Mouse (Mus musculus) forebrain, embryonic 13.5 days (tissue): Measurements from ENCODE around the gene Tmem274. TPM values are rescaled to one million over a fixed set of nuclear protein-coding genes. Genes with fewer than 3 reads are reported as not detected.

Experiments
- ATAC-seq: fragments of 200-750 bp; cut with Nextera tagmentation; 2 replicates; pipeline ENCODE4 v1.8.0; 2017
- H3K27ac ChIP-seq: fragments of 300-500 bp; sonication (generic); 2 replicates; pipeline ENCODE4 v1.5.1; 2015; ENCODE audit warnings: inconsistent platforms, mild to moderate bottlenecking, moderate library complexity
- H3K27me3 ChIP-seq: fragments of 300-500 bp; sonication (generic); 2 replicates; pipeline ENCODE4 v1.6.1; 2015; ENCODE audit warnings: mild to moderate bottlenecking, inconsistent platforms
- H3K36me3 ChIP-seq: fragments of 300-500 bp; sonication (generic); 2 replicates; pipeline ENCODE4 v1.6.1; 2015; ENCODE audit warnings: mild to moderate bottlenecking, inconsistent platforms; ENCODE audit not compliant: poor library complexity, severe bottlenecking
- H3K4me1 ChIP-seq: fragments of 300-500 bp; sonication (generic); 2 replicates; pipeline ENCODE4 v1.6.1; 2015; ENCODE audit warnings: inconsistent platforms
- H3K4me2 ChIP-seq: fragments of 300-500 bp; sonication (generic); 2 replicates; pipeline ENCODE4 v1.6.1; 2015; ENCODE audit warnings: inconsistent platforms, mild to moderate bottlenecking, moderate library complexity
- H3K4me3 ChIP-seq: fragments of 300-500 bp; sonication (generic); 2 replicates; pipeline ENCODE4 v1.5.1; 2015; ENCODE audit warnings: mild to moderate bottlenecking, inconsistent platforms
- H3K9ac ChIP-seq: fragments of 300-500 bp; sonication (generic); 2 replicates; pipeline ENCODE4 v1.6.1; 2015; ENCODE audit warnings: mild to moderate bottlenecking, inconsistent platforms
- H3K9me3 ChIP-seq: fragments of 300-500 bp; sonication (generic); replicated peaks from 2 replicates; pipeline ENCODE4 v1.6.1; 2016; ENCODE audit warnings: inconsistent platforms
- WGBS: fragments of 180-500 bp; shearing (Covaris S2); methylation state at CpG from one replicate; pipeline ENCODE4 v1.1.7; 2015; 5-methylcytosine and 5-hydroxymethylcytosine counted together
- polyA plus RNA-seq: library from polyadenylated mRNA; unstranded; fragments of >200 nt; fragmentation: Nextera tagmentation; extraction: Ambion mirVana; gene quantifications from 2 replicates; pipeline ENCODE4 v1.2.1, GENCODE M21; 2015

Gene Tmem274
- polyA plus RNA-seq, 1 experiment from 2014 or later, result 0.28 TPM

DNA sequence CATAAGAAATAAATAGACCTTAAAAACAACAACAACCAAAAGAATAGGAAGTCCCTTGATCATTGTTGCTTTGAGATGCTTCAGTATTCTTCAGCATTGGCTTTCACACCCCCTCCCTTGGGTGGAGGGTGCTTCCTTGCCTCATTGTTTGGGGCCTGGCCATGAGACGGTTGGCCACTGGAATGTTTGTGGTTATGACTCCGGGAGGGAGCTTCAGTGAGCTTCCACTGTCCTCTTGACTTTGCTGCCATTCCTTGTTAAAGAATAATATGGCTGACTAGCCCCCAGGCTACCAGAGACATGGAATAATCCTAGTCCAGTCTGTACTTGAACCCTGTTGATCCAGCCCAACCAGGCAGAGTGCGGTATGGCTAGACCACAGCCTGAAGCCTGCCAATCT lies 29.7 kb downstream of the Tmem274 start:
- Histone ChIP-seq H3K9me3 (no peaks in the 10 kb centered on the region), H3K36me3 (peaks cover 8% of the 10 kb centered on the region; the same call in 1 of the 2 replicates), H3K4me3 (no peak overlapping the region), H3K27ac (no peak overlapping the region), H3K9ac (no peak overlapping the region), H3K4me1 (peaks cover 26% of the 10 kb centered on the region), H3K27me3 (no peaks in the 10 kb centered on the region), H3K4me2 (no peak overlapping the region)
- 96% methylated on average over 3 of the region's 3 CpGs for WGBS
- ATAC-seq, result no peak

DNA sequence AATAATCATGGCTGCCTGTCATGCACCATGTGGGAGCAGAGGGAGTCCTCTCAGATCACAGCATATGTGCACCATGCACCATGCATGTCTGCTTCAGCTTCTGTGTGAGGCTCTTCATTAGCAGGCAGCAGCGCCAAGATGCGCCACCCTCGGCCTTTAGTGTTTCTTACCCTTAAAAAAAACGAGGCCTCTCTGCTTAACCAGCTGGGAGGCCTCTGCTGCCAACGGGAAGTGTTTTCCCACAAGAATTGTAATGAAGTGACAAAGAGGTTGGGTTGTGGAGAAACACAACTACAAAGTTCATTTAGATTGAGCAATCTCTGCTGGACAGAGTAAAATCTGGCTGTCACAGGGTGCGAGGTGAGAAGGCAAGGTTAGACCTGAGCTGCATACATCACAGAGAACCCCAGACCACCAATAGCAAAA lies 34.1 kb downstream of the Tmem274 start:
- H3K27ac ChIP-seq, result peak overlapping the region; percentile 72
- peaks cover 8% of the 10 kb centered on the region for H3K4me1 ChIP-seq
- H3K4me2 ChIP-seq, result no peak overlapping the region
- no peak overlapping the region for H3K4me3 ChIP-seq
- H3K36me3 ChIP-seq, result no peaks in the 10 kb centered on the region
- H3K9ac ChIP-seq, result no peak overlapping the region
- H3K27me3 ChIP-seq, result no peaks in the 10 kb centered on the region
- no peaks in the 10 kb centered on the region for H3K9me3 ChIP-seq
- WGBS, result 26% methylated on average over 6 of the region's 6 CpGs
- ATAC-seq, result peak; percentile 53; the same call in 1 of the 2 replicates

DNA sequence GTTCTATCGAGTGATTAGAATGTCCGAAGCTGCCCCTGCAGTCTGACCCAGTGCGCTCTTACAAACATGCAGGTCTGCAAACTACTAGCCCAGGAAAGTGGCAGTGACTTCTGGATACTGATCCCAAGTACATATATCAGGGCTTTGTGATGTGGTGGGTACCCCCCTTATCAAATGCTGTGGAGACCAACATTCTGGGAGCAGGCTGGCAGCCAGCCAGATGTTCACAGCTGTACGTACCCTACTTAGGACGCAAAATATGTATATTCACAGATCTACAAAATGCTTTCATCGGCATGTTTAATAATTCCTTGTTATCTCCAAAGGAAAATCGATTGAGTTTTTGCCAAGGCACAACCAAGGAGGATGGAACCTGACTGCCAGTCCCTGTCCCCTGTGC lies 34.9 kb downstream of the Tmem274 start:
- Histone ChIP-seq H3K27ac (peak overlapping the region; percentile 31; the same call in 1 of the 2 replicates), H3K4me3 (no peak overlapping the region), H3K27me3 (no peaks in the 10 kb centered on the region), H3K9me3 (no peaks in the 10 kb centered on the region), H3K36me3 (no peaks in the 10 kb centered on the region), H3K4me2 (no peak overlapping the region), H3K4me1 (peaks cover 8% of the 10 kb centered on the region), H3K9ac (no peak overlapping the region)
- ATAC-seq, result no peak
- WGBS, result 83% methylated on average over 7 of the region's 7 CpGs

DNA sequence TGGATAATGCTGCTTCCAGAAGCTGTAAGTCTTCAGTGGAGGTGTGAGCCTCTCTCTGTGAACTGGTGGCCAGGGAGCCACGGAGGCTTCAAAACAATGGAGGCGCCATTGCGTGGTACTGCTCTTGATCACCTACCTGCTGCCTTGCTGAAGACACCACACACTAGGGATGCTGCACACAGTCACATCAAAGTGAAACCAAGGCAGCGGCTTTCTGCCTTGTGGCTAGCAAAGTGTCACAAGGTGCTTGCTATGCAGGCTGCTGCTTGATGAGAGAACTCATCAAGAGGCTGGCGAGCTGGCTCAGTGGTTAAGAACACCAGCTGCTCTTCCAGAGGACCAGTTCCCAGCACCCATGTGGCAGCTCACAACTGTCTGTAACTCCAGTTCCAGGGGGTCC lies 38.5 kb downstream of the Tmem274 start:
- Histone ChIP-seq H3K4me2 (no peak overlapping the region), H3K9me3 (no peaks in the 10 kb centered on the region), H3K9ac (no peak overlapping the region), H3K27me3 (no peaks in the 10 kb centered on the region), H3K36me3 (no peaks in the 10 kb centered on the region), H3K4me1 (peaks cover 32% of the 10 kb centered on the region), H3K4me3 (no peak overlapping the region), H3K27ac (no peak overlapping the region)
- WGBS, result 93% methylated on average over 5 of the region's 5 CpGs
- no peak for ATAC-seq

DNA sequence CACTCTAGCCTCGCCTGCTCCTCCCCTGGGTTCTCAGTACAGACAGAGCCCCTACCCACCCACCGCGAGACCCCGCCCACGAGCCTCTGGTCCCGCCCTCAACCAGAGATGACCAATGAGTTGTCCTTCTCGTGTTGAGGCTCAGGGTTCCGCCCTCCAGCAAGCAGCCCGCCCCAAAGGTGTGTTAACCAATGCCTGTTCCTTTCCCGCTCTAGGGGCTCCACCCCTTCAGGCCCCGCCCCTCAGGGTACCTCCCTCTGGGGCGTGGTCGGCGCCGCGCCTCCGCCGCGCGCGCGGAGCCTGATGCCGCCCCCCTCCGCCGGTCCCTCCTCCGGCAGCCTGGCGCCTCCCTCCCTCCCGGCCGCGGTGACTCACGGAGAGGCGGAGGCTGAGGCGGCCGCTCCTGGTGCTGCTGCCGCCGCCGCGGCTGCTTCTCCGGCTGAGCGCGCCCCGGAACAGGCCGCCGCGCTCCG lies 40.7 kb downstream of the Tmem274 start, which contains the start of gene Ctnnbip1:
Ctnnbip1 (plus strand) TSS at position 369 of the 473 bp plus-strand sequence.
- 1% methylated on average over 35 of the region's 46 CpGs for WGBS
- Histone ChIP-seq H3K27me3 (no peaks in the 10 kb centered on the region), H3K4me3 (peak within 1 kb of the TSS; percentile 90), H3K27ac (peak within 1 kb of the TSS; percentile 57), H3K4me1 (peaks cover 24% of the 10 kb centered on the region), H3K9me3 (no peaks in the 10 kb centered on the region), H3K9ac (peak within 1 kb of the TSS; percentile 93), H3K36me3 (no peaks in the 10 kb centered on the region), H3K4me2 (peak within 1 kb of the TSS; percentile 93)
- ATAC-seq, result peak; percentile 99

DNA sequence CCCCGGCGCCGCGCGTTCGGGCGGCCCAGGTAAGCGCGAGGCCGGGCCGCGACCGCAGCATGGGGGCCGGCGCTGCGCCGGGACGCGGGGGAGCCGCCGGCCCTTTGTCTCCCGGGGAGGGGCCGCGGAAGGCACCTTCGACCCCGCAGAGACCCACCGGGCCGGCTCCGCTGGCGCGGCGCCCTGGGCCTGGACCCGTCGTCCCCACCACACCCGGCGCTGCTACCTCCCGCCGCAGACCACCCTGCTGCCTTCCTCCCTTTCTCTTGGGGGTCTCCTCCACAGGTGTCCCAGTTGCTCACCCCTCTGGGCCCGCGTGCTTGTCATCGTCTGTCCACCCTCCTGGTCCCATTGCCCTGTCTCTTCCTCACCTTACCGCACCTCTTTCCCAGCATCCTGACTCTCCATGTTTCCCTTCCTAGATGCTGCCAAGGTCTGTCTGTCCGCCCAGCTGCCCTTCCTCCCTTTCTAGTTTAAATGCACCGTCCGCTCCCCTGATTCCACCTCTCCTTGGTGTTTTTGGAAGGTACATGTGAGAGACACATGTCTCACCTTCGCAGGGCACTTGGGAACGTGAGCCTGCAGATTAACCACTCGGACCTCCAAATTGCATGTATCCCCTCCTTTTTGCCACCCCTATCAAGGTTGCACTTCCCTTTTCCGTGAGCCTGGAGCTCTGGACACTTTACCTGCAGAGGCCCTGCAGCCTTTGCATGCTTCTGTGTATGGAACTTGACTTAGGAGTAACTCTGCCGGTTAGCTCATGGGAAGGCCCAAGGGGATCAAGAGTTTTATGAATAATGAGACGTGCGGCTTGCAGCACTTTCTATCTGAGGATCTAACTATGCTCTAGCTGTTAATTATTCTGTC lies 41.4 kb downstream of the Tmem274 start:
- peak; percentile 31; the same call in 1 of the 2 replicates for ATAC-seq
- 3% methylated on average over 43 of the region's 52 CpGs for WGBS

DNA sequence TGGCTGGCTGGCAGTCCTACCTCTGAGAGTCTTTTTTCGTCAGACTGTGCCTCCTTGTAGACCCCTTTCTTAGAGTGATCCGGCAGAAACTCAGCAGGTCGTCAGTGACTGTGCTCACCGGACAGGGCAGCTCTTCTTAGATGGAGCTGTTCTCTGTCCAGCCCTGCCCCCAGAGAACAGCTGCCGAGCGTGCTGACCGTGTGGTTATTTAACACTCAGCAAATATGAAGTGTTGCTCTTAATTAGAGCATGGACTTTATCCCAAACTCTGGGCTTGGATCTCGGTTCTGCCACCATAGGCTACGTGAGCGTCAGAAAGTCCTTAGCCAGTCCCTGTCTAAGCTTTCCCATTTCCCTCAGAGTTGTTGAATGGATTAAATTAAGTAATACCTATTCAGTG lies 44.1 kb downstream of the Tmem274 start:
- Histone ChIP-seq H3K4me3 (no peak overlapping the region), H3K9ac (no peak overlapping the region), H3K27me3 (no peaks in the 10 kb centered on the region), H3K9me3 (no peaks in the 10 kb centered on the region), H3K4me1 (peaks cover 46% of the 10 kb centered on the region), H3K27ac (no peak overlapping the region), H3K4me2 (no peak overlapping the region), H3K36me3 (no peaks in the 10 kb centered on the region)
- ATAC-seq, result no peak
- WGBS, result 73% methylated on average over 10 of the region's 10 CpGs

More for the DNA sequence above, 41.4 kb downstream of the Tmem274 start:
- H3K27me3 ChIP-seq, result no peaks in the 10 kb centered on the region
- peak overlapping the region; percentile 90 for H3K4me3 ChIP-seq
- H3K27ac ChIP-seq, result peak overlapping the region; percentile 57
- peak overlapping the region; percentile 93 for H3K4me2 ChIP-seq
- H3K9ac ChIP-seq, result peak overlapping the region; percentile 93
- H3K36me3 ChIP-seq, result no peaks in the 10 kb centered on the region
- peaks cover 26% of the 10 kb centered on the region for H3K4me1 ChIP-seq
- no peaks in the 10 kb centered on the region for H3K9me3 ChIP-seq

DNA sequence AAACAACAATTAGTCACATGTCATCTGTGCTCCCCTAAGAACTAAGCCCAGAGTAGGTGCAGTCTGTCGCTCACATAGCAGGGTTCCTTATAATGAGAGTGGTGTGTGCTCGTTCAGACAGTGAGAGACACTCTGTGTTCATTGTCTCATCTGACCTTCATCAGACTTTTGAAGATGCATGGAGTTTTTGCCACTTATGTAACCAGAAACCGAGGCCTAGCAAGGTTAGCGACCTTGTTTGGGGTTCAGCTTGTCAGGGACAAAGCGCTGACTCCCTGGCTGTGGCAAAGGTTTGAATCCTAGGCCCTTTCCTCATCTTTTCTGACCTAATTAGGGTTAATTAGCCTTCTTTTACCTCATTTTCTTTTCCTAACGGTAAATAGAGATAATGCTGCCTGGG lies 46.8 kb downstream of the Tmem274 start:
- Histone ChIP-seq H3K9me3 (no peaks in the 10 kb centered on the region), H3K4me2 (no peak overlapping the region), H3K9ac (no peak overlapping the region), H3K4me1 (peaks cover 44% of the 10 kb centered on the region), H3K36me3 (no peaks in the 10 kb centered on the region), H3K27ac (no peak overlapping the region), H3K4me3 (no peak overlapping the region), H3K27me3 (no peaks in the 10 kb centered on the region)
- WGBS, result 42% methylated on average over 6 of the region's 6 CpGs
- ATAC-seq, result 0 out of 2 replicates have a peak, but pooled peaks have one; percentile 27

DNA sequence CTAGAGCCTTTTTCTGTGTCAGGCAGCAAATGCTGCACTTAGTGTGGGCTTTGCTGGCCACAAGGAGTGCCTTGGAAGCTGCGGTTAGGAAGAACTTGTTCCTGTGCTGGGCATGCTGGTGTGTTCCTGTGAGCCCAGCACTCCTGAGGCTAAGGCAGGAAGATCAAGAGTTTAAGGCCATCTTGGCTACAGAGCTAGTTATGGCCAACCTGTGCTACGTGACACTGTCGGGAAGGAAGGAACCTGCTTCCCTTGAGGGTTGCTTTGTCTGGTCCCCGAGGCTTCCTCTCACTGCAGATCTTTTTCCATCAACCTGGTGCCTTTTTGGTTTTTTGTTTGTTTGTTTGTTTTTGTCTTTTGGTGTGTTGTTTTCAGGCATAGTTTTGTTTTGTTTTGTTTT lies 48.0 kb downstream of the Tmem274 start:
- no peak for ATAC-seq
- Histone ChIP-seq H3K27ac (no peak overlapping the region), H3K36me3 (no peaks in the 10 kb centered on the region), H3K9me3 (no peaks in the 10 kb centered on the region), H3K4me2 (no peak overlapping the region), H3K9ac (no peak overlapping the region), H3K4me1 (peaks cover 33% of the 10 kb centered on the region), H3K27me3 (no peaks in the 10 kb centered on the region), H3K4me3 (no peak overlapping the region)
- 91% methylated on average over 4 of the region's 4 CpGs for WGBS

DNA sequence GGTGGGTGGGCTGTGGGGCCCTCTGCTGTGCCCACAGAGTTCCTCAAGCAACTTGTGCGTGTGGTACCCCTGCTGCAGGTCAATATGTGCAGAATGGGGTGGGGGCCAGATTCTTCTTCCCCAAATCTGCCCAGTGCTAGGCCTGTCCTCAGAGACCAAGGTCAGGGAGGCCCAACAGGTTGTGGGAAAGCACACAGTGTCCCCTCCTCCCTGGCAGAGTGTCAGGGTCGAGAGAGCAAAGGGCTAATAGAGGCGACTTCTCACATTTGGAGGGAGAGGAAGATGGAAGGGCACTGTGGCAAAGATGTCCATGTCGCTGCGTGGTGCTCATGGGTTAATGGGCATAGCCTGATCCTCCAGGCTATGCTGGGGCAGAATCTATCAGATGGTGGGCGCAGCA lies 48.6 kb downstream of the Tmem274 start:
- Histone ChIP-seq H3K4me1 (peaks cover 29% of the 10 kb centered on the region), H3K27me3 (no peaks in the 10 kb centered on the region), H3K27ac (no peak overlapping the region; the same call in 1 of the 2 replicates), H3K9ac (0 out of 2 replicates have a peak overlapping the region, but pooled peaks have one; percentile 3), H3K36me3 (no peaks in the 10 kb centered on the region), H3K4me3 (no peak overlapping the region), H3K9me3 (no peaks in the 10 kb centered on the region), H3K4me2 (no peak overlapping the region)
- no peak for ATAC-seq
- 78% methylated on average over 6 of the region's 6 CpGs for WGBS

DNA sequence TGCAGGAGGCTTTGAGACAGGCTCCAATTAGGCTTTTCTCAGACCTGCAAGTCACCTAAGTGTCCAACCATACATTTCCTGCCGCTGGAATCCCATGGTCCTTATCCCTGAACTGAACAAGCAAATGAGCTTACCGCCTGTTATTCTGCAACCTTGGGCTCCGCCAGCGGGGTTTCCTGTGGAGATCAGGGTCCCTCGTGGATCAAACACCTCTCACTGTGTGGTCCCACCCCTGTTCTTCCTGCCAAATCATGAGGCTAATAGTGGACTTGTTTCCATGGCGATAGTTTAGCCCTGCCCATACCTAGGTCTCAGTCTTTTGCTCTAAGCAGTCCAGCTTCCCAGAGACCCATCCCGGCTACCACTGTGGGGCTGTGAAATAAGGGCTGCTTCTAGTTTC lies 49.2 kb downstream of the Tmem274 start:
- Histone ChIP-seq H3K4me2 (no peak overlapping the region; the same call in 1 of the 2 replicates), H3K36me3 (no peaks in the 10 kb centered on the region), H3K9me3 (no peaks in the 10 kb centered on the region), H3K27ac (no peak overlapping the region), H3K9ac (peak overlapping the region; percentile 3; the same call in 1 of the 2 replicates), H3K27me3 (no peaks in the 10 kb centered on the region), H3K4me1 (peaks cover 29% of the 10 kb centered on the region), H3K4me3 (no peak overlapping the region)
- WGBS, result 22% methylated on average over 7 of the region's 7 CpGs
- ATAC-seq, result peak; percentile 27; the same call in 1 of the 2 replicates

DNA sequence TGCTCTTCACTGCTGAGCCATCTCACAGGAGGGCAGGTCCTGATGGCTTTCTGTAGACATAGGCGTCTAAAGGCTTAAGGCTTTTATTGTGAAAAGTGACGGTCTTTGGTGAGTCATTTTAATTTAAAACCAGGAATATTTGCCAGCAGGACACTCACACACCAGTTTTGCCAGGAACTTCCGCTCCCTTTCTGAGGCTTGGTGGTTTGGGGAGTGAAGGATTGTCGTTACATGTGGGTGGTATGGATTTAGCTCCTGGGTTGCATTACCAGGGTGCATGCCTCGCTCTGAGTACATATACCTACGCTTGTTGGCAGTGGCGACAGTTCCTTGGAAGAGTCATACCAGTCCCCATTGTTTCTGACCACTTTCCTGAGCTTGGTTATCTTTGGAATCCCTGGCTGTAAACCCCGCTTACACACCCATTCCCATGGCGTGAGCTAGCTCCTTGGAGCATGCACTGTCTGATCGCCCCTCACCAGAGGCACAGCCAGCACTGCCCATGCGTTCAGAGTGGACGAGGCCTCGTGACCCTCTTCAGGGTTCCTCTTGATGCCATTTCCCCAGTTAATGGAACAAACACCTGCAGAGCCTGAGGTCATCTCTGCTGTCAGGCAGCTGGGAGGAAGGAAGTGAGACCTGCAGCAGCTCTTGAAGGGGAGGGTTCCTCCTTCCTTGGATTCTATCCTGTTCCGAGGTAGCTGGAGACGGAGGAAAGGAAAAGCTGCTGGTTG lies 50.6 kb downstream of the Tmem274 start:
- Histone ChIP-seq H3K27ac (no peak overlapping the region), H3K4me1 (peaks cover 29% of the 10 kb centered on the region), H3K4me2 (no peak overlapping the region), H3K27me3 (no peaks in the 10 kb centered on the region), H3K9me3 (no peaks in the 10 kb centered on the region), H3K4me3 (no peak overlapping the region), H3K9ac (no peak overlapping the region), H3K36me3 (no peaks in the 10 kb centered on the region)
- no peak for ATAC-seq
- 83% methylated on average over 15 of the region's 15 CpGs for WGBS
